Mouse (Mus musculus): ENCODE results near the gene Dzank1. TPM values are rescaled to one million over a fixed set of nuclear protein-coding genes. Genes with fewer than 3 reads are reported as not detected.

The Dzank1 gene
- polyA plus RNA-seq, 1 experiment from 2014 or later = 1.4 TPM

DNA sequence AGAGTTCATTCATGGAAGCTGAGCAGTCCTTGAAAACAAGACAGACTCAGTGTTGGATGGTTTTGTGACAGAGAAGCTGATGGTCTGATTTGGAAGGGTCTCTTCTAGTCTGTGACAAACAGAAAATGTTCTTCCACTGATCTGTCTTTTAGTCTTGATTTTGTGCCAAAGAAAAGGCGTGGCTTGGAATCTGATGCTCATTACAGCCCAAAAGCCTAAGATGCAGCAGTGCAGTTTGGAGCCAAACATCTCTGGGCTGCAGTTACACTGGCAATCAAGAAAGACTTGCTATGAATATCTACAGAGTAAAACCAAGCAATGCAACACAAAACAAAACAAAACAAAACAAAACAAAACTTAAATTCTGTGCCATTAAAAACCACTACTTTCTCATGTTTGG is 43.1 kb downstream of the Dzank1 start:
- Histone ChIP-seq H3K4me1 (ENCODE audit: insufficient read depth, low read length) (no peaks in the 10 kb centered on the region), H3K4me3 (ENCODE audit: low read length) (no peak overlapping the region), H3K9me3 (ENCODE audit: low read length) (no peaks in the 10 kb centered on the region), H3K36me3 (ENCODE audit: insufficient read depth, low read length) (no peaks in the 10 kb centered on the region), H3K27me3 (ENCODE audit: insufficient read depth, low read length) (no peaks in the 10 kb centered on the region), H3K27ac (ENCODE audit: low read length) (no peak overlapping the region), H3K9ac (replicated peaks; ENCODE audit: low read length) (no peak overlapping the region), H3K4me2 (replicated peaks; ENCODE audit: low read depth, low read length) (no peak overlapping the region)
- ATAC-seq (ENCODE audit: low FRiP score, low TSS enrichment) = no peak
- 67% methylated on average over 1 of the region's 1 CpGs for WGBS

DNA sequence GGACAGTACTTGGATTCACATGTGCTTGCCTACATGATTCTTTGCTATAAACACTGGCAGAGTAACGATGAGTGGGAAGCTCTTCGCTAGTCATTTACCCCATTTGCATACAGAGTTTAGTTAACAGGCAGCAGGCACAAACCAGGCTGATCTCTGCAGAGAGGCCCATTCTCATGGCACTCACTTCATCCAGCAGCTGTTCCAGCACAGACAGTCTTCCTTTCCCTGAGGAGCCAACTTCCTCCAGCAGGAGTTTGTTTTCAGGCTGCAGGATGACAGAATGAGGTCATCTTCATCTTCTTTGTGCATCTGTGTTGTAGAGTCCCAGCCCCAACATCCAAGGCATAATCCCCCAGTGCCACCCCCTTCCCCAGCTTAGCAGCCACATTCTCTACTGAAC is 47.8 kb downstream of the Dzank1 start:
- Histone ChIP-seq H3K4me1 (ENCODE audit: insufficient read depth, low read length) (no peaks in the 10 kb centered on the region), H3K9me3 (ENCODE audit: low read length) (no peaks in the 10 kb centered on the region), H3K36me3 (ENCODE audit: insufficient read depth, low read length) (no peaks in the 10 kb centered on the region), H3K9ac (replicated peaks; ENCODE audit: low read length) (no peak overlapping the region), H3K4me3 (ENCODE audit: low read length) (no peak overlapping the region), H3K4me2 (replicated peaks; ENCODE audit: low read depth, low read length) (no peak overlapping the region), H3K27ac (ENCODE audit: low read length) (no peak overlapping the region), H3K27me3 (ENCODE audit: insufficient read depth, low read length) (no peaks in the 10 kb centered on the region)
- ATAC-seq (ENCODE audit: low FRiP score, low TSS enrichment) = no peak
- 81% methylated on average over 2 of the region's 2 CpGs for WGBS

DNA sequence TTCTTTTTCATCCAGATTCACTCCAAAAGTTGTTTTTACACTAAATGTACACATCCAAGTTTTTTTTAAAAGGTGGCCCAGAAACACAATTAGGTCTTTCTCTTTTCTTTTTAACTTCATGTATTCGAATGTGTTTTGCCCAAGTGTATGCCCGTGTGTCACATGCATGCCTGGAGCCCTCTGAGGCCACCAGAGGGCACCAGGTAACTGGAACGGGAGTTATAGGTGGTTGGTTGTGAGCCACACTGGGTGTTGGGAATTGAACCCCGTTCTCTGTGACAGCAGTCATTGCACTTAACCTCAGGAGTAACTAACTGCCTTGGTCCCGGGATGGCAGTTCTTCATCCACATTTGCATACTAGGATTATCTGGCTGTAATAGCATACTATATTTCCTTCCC is 60.0 kb downstream of the Dzank1 start:
- WGBS = 75% methylated on average over 5 of the region's 5 CpGs
- Histone ChIP-seq H3K36me3 (ENCODE audit: insufficient read depth, low read length) (no peaks in the 10 kb centered on the region), H3K27ac (ENCODE audit: low read length) (no peak overlapping the region), H3K4me3 (ENCODE audit: low read length) (no peak overlapping the region), H3K4me2 (replicated peaks; ENCODE audit: low read depth, low read length) (no peak overlapping the region), H3K9ac (replicated peaks; ENCODE audit: low read length) (no peak overlapping the region), H3K9me3 (ENCODE audit: low read length) (no peaks in the 10 kb centered on the region), H3K4me1 (ENCODE audit: insufficient read depth, low read length) (no peaks in the 10 kb centered on the region), H3K27me3 (ENCODE audit: insufficient read depth, low read length) (no peaks in the 10 kb centered on the region)
- ATAC-seq (ENCODE audit: low FRiP score, low TSS enrichment) = no peak

DNA sequence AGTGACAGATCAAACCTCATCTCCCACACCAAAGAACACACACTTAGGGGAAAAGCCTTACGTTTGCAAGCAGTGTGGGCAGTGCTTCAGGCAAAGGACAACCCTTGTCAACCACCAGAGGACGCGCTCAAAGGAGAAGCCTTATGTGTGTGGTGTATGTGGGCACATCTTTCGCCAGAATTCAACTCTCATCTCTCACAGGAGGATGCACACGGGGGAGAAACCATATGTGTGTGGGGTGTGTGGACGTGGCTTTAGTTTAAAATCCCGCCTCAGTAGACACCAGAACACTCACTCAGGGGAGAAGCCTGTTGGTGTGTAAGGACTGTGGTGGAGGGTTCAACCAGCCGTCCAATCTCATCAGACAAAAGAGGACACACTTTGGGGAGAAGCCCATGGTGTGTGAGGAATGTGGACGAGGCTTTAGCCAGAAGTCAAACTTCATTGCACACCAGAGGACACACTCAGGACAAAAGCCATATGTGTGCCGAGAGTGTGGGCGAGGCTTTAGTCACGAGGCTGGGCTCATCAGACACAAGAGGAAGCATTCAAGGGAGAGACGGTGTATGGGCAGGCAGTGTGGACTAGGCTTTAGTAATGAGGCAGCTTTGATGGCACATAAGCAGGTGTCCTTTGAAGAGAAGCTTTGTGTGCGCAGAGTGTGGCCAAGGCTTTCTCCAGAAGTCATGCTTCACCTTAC is 61.2 kb downstream of the Dzank1 start:
- 72% methylated on average over 14 of the region's 14 CpGs for WGBS
- Histone ChIP-seq H3K27me3 (ENCODE audit: insufficient read depth, low read length) (no peaks in the 10 kb centered on the region), H3K36me3 (ENCODE audit: insufficient read depth, low read length) (no peaks in the 10 kb centered on the region), H3K4me2 (replicated peaks; ENCODE audit: low read depth, low read length) (no peak overlapping the region), H3K4me1 (ENCODE audit: insufficient read depth, low read length) (no peaks in the 10 kb centered on the region), H3K9me3 (ENCODE audit: low read length) (no peaks in the 10 kb centered on the region), H3K4me3 (ENCODE audit: low read length) (no peak overlapping the region), H3K27ac (ENCODE audit: low read length) (no peak overlapping the region), H3K9ac (replicated peaks; ENCODE audit: low read length) (no peak overlapping the region)
- ATAC-seq (ENCODE audit: low FRiP score, low TSS enrichment) = peak; percentile 30; the same call in 1 of the 2 replicates

DNA sequence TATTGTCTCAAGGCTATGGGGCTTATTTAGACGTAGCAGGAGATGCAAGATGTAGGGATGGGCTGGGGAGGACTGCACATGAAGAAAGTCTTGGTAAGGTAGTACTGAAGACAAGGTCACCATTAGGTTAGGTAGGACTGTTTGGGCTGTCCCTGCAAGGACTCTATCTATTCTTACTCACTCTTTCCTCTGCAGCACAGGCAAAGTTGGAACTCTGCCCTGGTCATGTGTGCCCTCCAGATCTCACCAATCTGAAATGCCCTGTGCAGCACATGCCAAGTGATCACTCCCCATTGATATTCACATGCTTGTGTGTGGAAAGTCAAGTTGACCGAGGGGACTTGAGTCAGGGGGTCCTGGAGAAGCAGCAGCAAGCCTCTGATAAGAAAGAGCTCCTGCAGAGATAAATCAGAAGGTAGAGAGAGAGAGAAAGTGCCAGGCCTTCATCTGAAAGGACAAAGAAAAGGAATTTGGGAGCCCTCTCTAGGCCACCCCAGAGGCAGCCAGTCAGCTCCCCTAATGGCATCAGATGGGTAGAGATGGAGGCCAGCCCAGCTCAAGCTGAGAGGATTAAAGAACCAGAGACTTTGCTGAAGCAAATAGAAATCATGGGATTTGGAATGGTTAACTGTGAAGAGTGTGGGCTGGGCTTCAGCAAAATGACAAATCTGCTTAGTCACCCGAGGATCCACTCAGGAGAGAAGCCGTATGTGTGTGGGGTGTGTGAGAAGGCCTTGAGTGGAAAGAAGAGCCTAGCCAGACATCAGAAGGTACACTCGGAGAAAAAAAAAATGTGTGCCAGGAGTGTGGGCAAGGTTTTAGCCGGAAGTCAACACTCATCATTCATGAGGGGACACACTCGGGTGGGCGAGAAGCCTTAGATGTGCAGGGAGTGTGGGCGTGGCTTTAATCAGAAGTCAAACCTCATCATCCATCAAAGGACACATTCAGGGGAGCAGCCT is 62.1 kb downstream of the Dzank1 start:
- ATAC-seq (ENCODE audit: low FRiP score, low TSS enrichment) = no peak
- no peak overlapping the region for H3K9ac ChIP-seq (replicated peaks; ENCODE audit: low read length)
- no peaks in the 10 kb centered on the region for H3K27me3 ChIP-seq (ENCODE audit: insufficient read depth, low read length)
- H3K9me3 ChIP-seq (ENCODE audit: low read length) = no peaks in the 10 kb centered on the region
- 57% methylated on average over 9 of the region's 9 CpGs for WGBS
- no peak overlapping the region for H3K4me2 ChIP-seq (replicated peaks; ENCODE audit: low read depth, low read length)
- no peak overlapping the region for H3K27ac ChIP-seq (ENCODE audit: low read length)
- no peaks in the 10 kb centered on the region for H3K36me3 ChIP-seq (ENCODE audit: insufficient read depth, low read length)
- no peaks in the 10 kb centered on the region for H3K4me1 ChIP-seq (ENCODE audit: insufficient read depth, low read length)
- no peak overlapping the region for H3K4me3 ChIP-seq (ENCODE audit: low read length)

DNA sequence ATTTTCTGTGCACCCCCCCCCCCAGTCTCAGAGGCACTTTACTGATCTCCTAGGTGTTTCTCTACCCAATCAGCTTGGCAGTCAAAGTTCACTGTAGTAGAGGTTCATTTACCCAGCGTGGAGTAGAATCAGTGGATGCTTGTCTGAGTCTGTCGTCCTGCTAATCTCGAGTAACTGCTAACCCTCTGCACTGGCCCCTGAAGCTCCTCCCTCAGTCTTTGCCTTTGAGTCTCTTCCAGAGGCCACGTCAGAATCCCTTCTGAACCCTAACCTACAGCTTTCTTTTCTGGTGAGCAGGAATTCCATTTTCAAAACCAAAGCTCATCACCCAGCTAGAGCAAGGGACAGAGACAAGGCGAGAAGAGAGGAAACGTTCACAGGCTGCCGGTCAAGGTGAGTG is 63.0 kb downstream of the Dzank1 start:
- Histone ChIP-seq H3K36me3 (ENCODE audit: insufficient read depth, low read length) (no peaks in the 10 kb centered on the region), H3K4me2 (replicated peaks; ENCODE audit: low read depth, low read length) (no peak overlapping the region), H3K9me3 (ENCODE audit: low read length) (no peaks in the 10 kb centered on the region), H3K27me3 (ENCODE audit: insufficient read depth, low read length) (no peaks in the 10 kb centered on the region), H3K9ac (replicated peaks; ENCODE audit: low read length) (no peak overlapping the region), H3K27ac (ENCODE audit: low read length) (no peak overlapping the region), H3K4me3 (ENCODE audit: low read length) (no peak overlapping the region), H3K4me1 (ENCODE audit: insufficient read depth, low read length) (peaks cover 4% of the 10 kb centered on the region; the same call in 1 of the 2 replicates)
- ATAC-seq (ENCODE audit: low FRiP score, low TSS enrichment) = no peak
- whole genome bisulfite sequencing = 64% methylated on average over 7 of the region's 7 CpGs

DNA sequence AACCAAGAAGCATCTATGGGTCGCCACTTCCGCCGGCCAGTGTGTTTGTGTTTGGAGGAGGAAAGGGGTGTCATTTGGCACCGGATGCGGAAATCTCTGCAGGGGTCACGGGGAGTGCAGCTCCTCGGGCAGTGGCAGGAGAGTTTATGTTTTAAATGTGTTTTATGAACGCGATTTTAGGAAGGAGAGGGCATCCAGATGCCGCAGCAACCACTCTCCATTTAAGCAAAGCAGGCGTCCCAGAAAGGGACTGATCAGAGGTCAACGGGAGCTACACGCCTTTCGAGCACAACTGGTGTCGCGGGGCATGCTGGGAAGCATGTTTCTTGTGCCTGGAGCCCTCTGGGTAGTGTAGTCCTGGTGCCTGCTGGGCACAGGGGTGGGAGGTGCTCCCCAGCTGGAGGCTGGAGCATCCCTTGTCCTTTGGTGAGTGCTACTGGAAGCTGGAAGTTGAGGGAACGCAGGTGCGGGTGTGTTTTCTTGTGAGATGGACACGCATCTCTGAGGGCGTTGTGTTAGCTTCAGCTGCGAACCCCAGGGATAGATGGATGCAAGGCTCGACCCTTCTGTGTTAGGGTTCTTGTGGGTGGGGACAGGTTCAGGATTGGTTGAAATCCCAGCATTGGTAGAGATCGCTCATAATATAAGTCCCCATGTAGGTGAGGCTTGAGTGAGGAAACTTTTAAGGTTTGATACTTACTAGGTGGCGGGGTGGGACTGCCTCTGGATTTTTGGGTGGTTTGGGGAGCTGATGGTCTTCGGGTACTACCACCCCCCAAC is 68.0 kb downstream of the Dzank1 start:
- 8% methylated on average over 25 of the region's 25 CpGs for WGBS

DNA sequence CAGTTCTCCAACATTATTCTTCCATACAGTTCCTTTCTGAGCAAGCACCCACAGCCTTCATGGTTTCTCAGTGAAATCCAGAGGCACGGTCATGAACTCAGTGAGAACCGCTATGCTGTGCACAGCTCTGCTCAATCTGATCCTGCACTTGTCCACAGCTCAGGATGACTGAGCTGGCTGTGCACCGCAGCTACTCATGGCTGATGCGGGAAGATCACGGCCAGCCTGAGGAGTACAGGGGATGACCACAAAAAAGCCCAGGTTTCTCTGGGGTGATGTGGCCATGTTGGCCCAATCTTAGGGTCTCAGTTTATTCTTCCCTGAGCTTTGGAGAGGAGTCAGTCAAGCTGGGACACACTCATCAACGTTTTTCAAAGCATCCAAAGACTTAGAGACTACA is 68.9 kb downstream of the Dzank1 start:
- peak overlapping the region; percentile 55; the same call in 1 of the 2 replicates for H3K4me3 ChIP-seq (ENCODE audit: low read length)
- peak overlapping the region; percentile 55 for H3K4me2 ChIP-seq (replicated peaks; ENCODE audit: low read depth, low read length)
- peaks cover 4% of the 10 kb centered on the region; the same call in 1 of the 2 replicates for H3K4me1 ChIP-seq (ENCODE audit: insufficient read depth, low read length)
- H3K36me3 ChIP-seq (ENCODE audit: insufficient read depth, low read length) = no peaks in the 10 kb centered on the region
- ATAC-seq (ENCODE audit: low FRiP score, low TSS enrichment) = 0 out of 2 replicates have a peak, but pooled peaks have one; percentile 8
- no peaks in the 10 kb centered on the region for H3K9me3 ChIP-seq (ENCODE audit: low read length)
- no peak overlapping the region; the same call in 1 of the 2 replicates for H3K9ac ChIP-seq (replicated peaks; ENCODE audit: low read length)
- peaks cover 7% of the 10 kb centered on the region for H3K27me3 ChIP-seq (ENCODE audit: insufficient read depth, low read length)
- no peak overlapping the region for H3K27ac ChIP-seq (ENCODE audit: low read length)
- 74% methylated on average over 6 of the region's 6 CpGs for WGBS

More for the DNA sequence above, 68.0 kb downstream of the Dzank1 start:
- Histone ChIP-seq H3K4me2 (replicated peaks; ENCODE audit: low read depth, low read length) (peak overlapping the region; percentile 55), H3K27ac (ENCODE audit: low read length) (peak overlapping the region; percentile 81), H3K27me3 (ENCODE audit: insufficient read depth, low read length) (peaks cover 3% of the 10 kb centered on the region; the same call in 1 of the 2 replicates), H3K4me3 (ENCODE audit: low read length) (peak overlapping the region; percentile 55), H3K36me3 (ENCODE audit: insufficient read depth, low read length) (no peaks in the 10 kb centered on the region), H3K9ac (replicated peaks; ENCODE audit: low read length) (peak overlapping the region; percentile 67), H3K9me3 (ENCODE audit: low read length) (no peaks in the 10 kb centered on the region), H3K4me1 (ENCODE audit: insufficient read depth, low read length) (peaks cover 4% of the 10 kb centered on the region; the same call in 1 of the 2 replicates)
- peak; percentile 98 for ATAC-seq (ENCODE audit: low FRiP score, low TSS enrichment)

DNA sequence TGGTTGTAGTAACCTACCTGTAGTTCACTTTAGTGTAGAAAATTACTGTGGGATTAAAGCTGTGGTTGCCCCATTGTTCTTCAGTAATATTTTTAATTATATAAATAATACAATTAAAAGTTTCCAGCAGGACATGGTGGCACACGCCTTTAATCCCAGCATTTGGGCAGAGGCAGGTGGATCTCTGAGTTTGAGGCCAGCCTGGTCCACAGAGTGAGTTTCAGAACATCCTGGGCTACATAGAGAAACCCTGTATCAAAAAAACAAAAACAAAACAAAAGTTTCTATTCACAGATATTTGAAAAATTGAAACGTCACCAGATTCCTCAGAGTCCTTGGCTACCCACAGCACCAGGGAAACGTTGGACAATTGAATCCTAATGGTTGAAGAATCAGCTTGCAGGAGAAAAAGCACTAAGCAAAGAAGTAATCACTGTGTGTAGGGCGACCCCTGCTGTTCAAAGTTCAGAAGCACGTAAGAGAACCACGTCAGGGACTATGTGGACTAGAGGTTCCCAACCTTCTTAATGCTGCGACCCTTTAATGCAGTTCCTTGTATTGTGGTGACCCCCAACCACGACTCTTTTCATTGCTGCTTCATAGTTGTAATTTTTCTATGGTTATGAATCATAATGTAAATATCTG is 74.7 kb downstream of the Dzank1 start:
- no peak overlapping the region for H3K4me2 ChIP-seq (replicated peaks; ENCODE audit: low read depth, low read length)
- 14% methylated on average over 8 of the region's 8 CpGs for WGBS
- peak; percentile 77; the same call in 1 of the 2 replicates for ATAC-seq (ENCODE audit: low FRiP score, low TSS enrichment)

More for the DNA sequence above, 74.7 kb downstream of the Dzank1 start:
- Histone ChIP-seq H3K9ac (replicated peaks; ENCODE audit: low read length) (no peak overlapping the region), H3K36me3 (ENCODE audit: insufficient read depth, low read length) (no peaks in the 10 kb centered on the region), H3K9me3 (ENCODE audit: low read length) (no peaks in the 10 kb centered on the region), H3K27me3 (ENCODE audit: insufficient read depth, low read length) (peaks cover 7% of the 10 kb centered on the region), H3K4me1 (ENCODE audit: insufficient read depth, low read length) (no peaks in the 10 kb centered on the region), H3K27ac (ENCODE audit: low read length) (no peak overlapping the region), H3K4me3 (ENCODE audit: low read length) (no peak overlapping the region)
